Mouse (Mus musculus): ENCODE results near the gene Rbfox1. TPM values are rescaled to one million over a fixed set of nuclear protein-coding genes. Genes with fewer than 3 reads are reported as not detected.

Gene Rbfox1
- polyA plus RNA-seq, 1 experiment = not detected

- no peak overlapping the region for H3K9ac ChIP-seq (ENCODE audit: low read depth, poor library complexity, severe bottlenecking)
- H3K27me3 ChIP-seq (ENCODE audit: control insufficient read depth, insufficient read depth, low read length, poor library complexity, severe bottlenecking) = no peaks in the 10 kb centered on the region
- H3K4me3 ChIP-seq (ENCODE audit: low read depth, low read length) = no peak overlapping the region
- TF ChIP-seq CTCF (IDR thresholded peaks at IDR 0.05; ENCODE audit: low read depth, low read length) (no peak), EP300 (IDR thresholded peaks at IDR 0.05; ENCODE audit: insufficient read depth, low read depth, low read length) (no peak), POLR2A (IDR thresholded peaks at IDR 0.05; ENCODE audit: insufficient read depth, low read length) (no peak)
- H3K27ac ChIP-seq (ENCODE audit: insufficient read depth, low read length) = no peak overlapping the region
- H3K4me1 ChIP-seq (ENCODE audit: control insufficient read depth, insufficient read depth, low read length) = no peaks in the 10 kb centered on the region
- no peaks in the 10 kb centered on the region for H3K9me3 ChIP-seq (replicated peaks; ENCODE audit: control insufficient read depth, insufficient read depth, low read length, poor library complexity, severe bottlenecking)
- H3K36me3 ChIP-seq (ENCODE audit: control insufficient read depth, insufficient read depth, low read length, poor library complexity, severe bottlenecking) = no peaks in the 10 kb centered on the region
These were observed 201.0 kb downstream of the Rbfox1 start for GRCm38 (mm10) chr16:6086200-6086599.

- H3K27me3 ChIP-seq (ENCODE audit: control insufficient read depth, insufficient read depth, low read length, poor library complexity, severe bottlenecking) = no peaks in the 10 kb centered on the region
- H3K4me3 ChIP-seq (ENCODE audit: low read depth, low read length) = no peak overlapping the region
- H3K36me3 ChIP-seq (ENCODE audit: control insufficient read depth, insufficient read depth, low read length, poor library complexity, severe bottlenecking) = no peaks in the 10 kb centered on the region
- H3K4me1 ChIP-seq (ENCODE audit: control insufficient read depth, insufficient read depth, low read length) = no peaks in the 10 kb centered on the region
- H3K27ac ChIP-seq (ENCODE audit: insufficient read depth, low read length) = no peak overlapping the region
- H3K9ac ChIP-seq (ENCODE audit: low read depth, poor library complexity, severe bottlenecking) = no peak overlapping the region
- TF ChIP-seq CTCF (IDR thresholded peaks at IDR 0.05; ENCODE audit: low read depth, low read length) (no peak), EP300 (IDR thresholded peaks at IDR 0.05; ENCODE audit: insufficient read depth, low read depth, low read length) (no peak), POLR2A (IDR thresholded peaks at IDR 0.05; ENCODE audit: insufficient read depth, low read length) (no peak)
- no peaks in the 10 kb centered on the region for H3K9me3 ChIP-seq (replicated peaks; ENCODE audit: control insufficient read depth, insufficient read depth, low read length, poor library complexity, severe bottlenecking)
These were observed 206.4 kb downstream of the Rbfox1 start for GRCm38 (mm10) chr16:6091326-6092123.

- no peak overlapping the region for H3K4me3 ChIP-seq (ENCODE audit: low read depth, low read length)
- no peaks in the 10 kb centered on the region for H3K9me3 ChIP-seq (replicated peaks; ENCODE audit: control insufficient read depth, insufficient read depth, low read length, poor library complexity, severe bottlenecking)
- no peak overlapping the region for H3K9ac ChIP-seq (ENCODE audit: low read depth, poor library complexity, severe bottlenecking)
- no peaks in the 10 kb centered on the region for H3K4me1 ChIP-seq (ENCODE audit: control insufficient read depth, insufficient read depth, low read length)
- H3K27me3 ChIP-seq (ENCODE audit: control insufficient read depth, insufficient read depth, low read length, poor library complexity, severe bottlenecking) = no peaks in the 10 kb centered on the region; the same call in 1 of the 2 replicates
- no peaks in the 10 kb centered on the region for H3K36me3 ChIP-seq (ENCODE audit: control insufficient read depth, insufficient read depth, low read length, poor library complexity, severe bottlenecking)
- H3K27ac ChIP-seq (ENCODE audit: insufficient read depth, low read length) = no peak overlapping the region
- TF ChIP-seq CTCF (IDR thresholded peaks at IDR 0.05; ENCODE audit: low read depth, low read length) = no peak
- TF ChIP-seq EP300 (IDR thresholded peaks at IDR 0.05; ENCODE audit: insufficient read depth, low read depth, low read length) = no peak
- TF ChIP-seq POLR2A (IDR thresholded peaks at IDR 0.05; ENCODE audit: insufficient read depth, low read length) = no peak
These were observed 210.6 kb downstream of the Rbfox1 start for GRCm38 (mm10) chr16:6095604-6096372.

- Histone ChIP-seq H3K4me1 (ENCODE audit: control insufficient read depth, insufficient read depth, low read length) (no peaks in the 10 kb centered on the region), H3K36me3 (ENCODE audit: control insufficient read depth, insufficient read depth, low read length, poor library complexity, severe bottlenecking) (no peaks in the 10 kb centered on the region)
- TF ChIP-seq CTCF (IDR thresholded peaks at IDR 0.05; ENCODE audit: low read depth, low read length) (no peak), POLR2A (IDR thresholded peaks at IDR 0.05; ENCODE audit: insufficient read depth, low read length) (no peak), EP300 (IDR thresholded peaks at IDR 0.05; ENCODE audit: insufficient read depth, low read depth, low read length) (no peak)
These were observed 212.3 kb downstream of the Rbfox1 start for GRCm38 (mm10) chr16:6097244-6098040.

GRCm38 (mm10) chr16:6098116-6098515 is 213.0 kb downstream of the Rbfox1 start:
- Histone ChIP-seq H3K4me1 (ENCODE audit: control insufficient read depth, insufficient read depth, low read length) (no peaks in the 10 kb centered on the region), H3K9ac (ENCODE audit: low read depth, poor library complexity, severe bottlenecking) (no peak overlapping the region), H3K9me3 (replicated peaks; ENCODE audit: control insufficient read depth, insufficient read depth, low read length, poor library complexity, severe bottlenecking) (no peaks in the 10 kb centered on the region), H3K4me3 (ENCODE audit: low read depth, low read length) (no peak overlapping the region), H3K27me3 (ENCODE audit: control insufficient read depth, insufficient read depth, low read length, poor library complexity, severe bottlenecking) (no peaks in the 10 kb centered on the region; the same call in 1 of the 2 replicates), H3K27ac (ENCODE audit: insufficient read depth, low read length) (no peak overlapping the region), H3K36me3 (ENCODE audit: control insufficient read depth, insufficient read depth, low read length, poor library complexity, severe bottlenecking) (no peaks in the 10 kb centered on the region)
- no peak for TF ChIP-seq EP300 (IDR thresholded peaks at IDR 0.05; ENCODE audit: insufficient read depth, low read depth, low read length)
- no peak for TF ChIP-seq CTCF (IDR thresholded peaks at IDR 0.05; ENCODE audit: low read depth, low read length)
- TF ChIP-seq POLR2A (IDR thresholded peaks at IDR 0.05; ENCODE audit: insufficient read depth, low read length) = no peak

More at GRCm38 (mm10) chr16:6097244-6098040, 212.3 kb downstream of the Rbfox1 start:
- Histone ChIP-seq H3K9me3 (replicated peaks; ENCODE audit: control insufficient read depth, insufficient read depth, low read length, poor library complexity, severe bottlenecking) (no peaks in the 10 kb centered on the region), H3K9ac (ENCODE audit: low read depth, poor library complexity, severe bottlenecking) (no peak overlapping the region), H3K27ac (ENCODE audit: insufficient read depth, low read length) (no peak overlapping the region), H3K27me3 (ENCODE audit: control insufficient read depth, insufficient read depth, low read length, poor library complexity, severe bottlenecking) (no peaks in the 10 kb centered on the region; the same call in 1 of the 2 replicates), H3K4me3 (ENCODE audit: low read depth, low read length) (no peak overlapping the region)
